ENCODE assay signal across 12 mouse cellular contexts in the genomic region with DNA sequence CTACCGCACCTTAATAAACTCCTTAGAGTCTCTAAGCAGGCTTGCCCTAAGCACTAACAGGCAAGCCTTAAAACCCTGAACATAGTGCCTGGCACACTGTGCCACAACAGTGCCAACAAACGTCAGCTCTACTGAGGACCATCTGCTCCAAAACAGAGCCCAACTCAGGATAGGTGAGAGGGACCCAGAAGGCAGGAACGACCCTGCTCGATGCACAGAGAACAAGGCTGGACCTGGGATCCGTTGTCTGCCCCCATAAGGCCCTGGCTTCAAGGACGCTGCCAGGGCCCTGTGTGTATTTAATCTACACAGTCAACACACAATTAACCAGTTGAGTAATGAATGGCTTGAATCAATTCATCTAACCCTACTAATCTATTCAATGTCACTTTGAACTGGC.
DNase-seq lines count a peak whose midpoint lies in the region; ATAC-seq lines count a peak whose summit lies in the region.
"Had no signal": no experiment of that assay in that cellular context is flagged by ENCODE, and none has a peak within 500 bp of the region (broad histone marks: within the 10 kb centered on the region; RNA-seq: fewer than 3 reads in every experiment).

No protein-coding gene starts in this region.

- peaks cover 88% of the 10 kb centered on the region for H3K4me1 ChIP-seq in forebrain, embryonic 10.5 days
- H3K4me1 ChIP-seq in hindbrain, embryonic 16.5 days (ENCODE audit: control insufficient read depth, insufficient read depth, low read depth, low read length), result peaks cover 70% of the 10 kb centered on the region

- peak overlapping the region; percentile 68 for H3K4me2 ChIP-seq in hindbrain, embryonic 16.5 days (ENCODE audit: low read length)

- no peaks in the 10 kb centered on the region for H3K9me3 ChIP-seq in forebrain, embryonic 10.5 days
- no peaks in the 10 kb centered on the region for H3K9me3 ChIP-seq in hindbrain, embryonic 16.5 days (ENCODE audit: control insufficient read depth, low read length)

- peak; percentile 61 for DNase-seq in left cerebral cortex, postnatal 4 days
- DNase-seq in left cerebral cortex, postnatal 36 days (ENCODE audit: low spot score in 2 of 2), result no peak
- no peak for DNase-seq in forebrain, embryonic 10.5 days (ENCODE audit: extremely low spot score, low spot score)
- no peak for DNase-seq in frontal cortex, adult 2 months (ENCODE audit: extremely low spot score in 1 of 2, low spot score in 1 of 2)
- DNase-seq in natural killer cell, adult 2 months (ENCODE audit: low spot score in 2 of 2), result no peak
- no peak for DNase-seq in yolk sac, embryonic 10.5 days (ENCODE audit: low spot score)
- no peak for DNase-seq in gastrocnemius, postnatal 14 days
- DNase-seq: adrenal gland, postnatal 36 days; embryo, embryonic 11 days had no signal

- peak overlapping the region; percentile 90 for H3K27ac ChIP-seq in forebrain, embryonic 10.5 days
- peak overlapping the region; percentile 92 for H3K27ac ChIP-seq in hindbrain, embryonic 16.5 days (ENCODE audit: low read depth, low read length)
- H3K27ac ChIP-seq: liver, embryonic 14.5 days had no signal

- H3K9ac ChIP-seq in hindbrain, embryonic 16.5 days (ENCODE audit: low read depth, low read length), result peak overlapping the region; percentile 61
- H3K9ac ChIP-seq: liver, embryonic 14.5 days had no signal

- 38% methylated on average over 6 of the region's 6 CpGs for WGBS in forebrain, embryonic 10.5 days
- 17% methylated on average over 6 of the region's 6 CpGs for WGBS in hindbrain, embryonic 16.5 days

- no peaks in the 10 kb centered on the region for H3K27me3 ChIP-seq in forebrain, embryonic 10.5 days (ENCODE audit: poor library complexity, severe bottlenecking)
- no peaks in the 10 kb centered on the region for H3K27me3 ChIP-seq in hindbrain, embryonic 16.5 days (replicated peaks; ENCODE audit: control insufficient read depth, insufficient read depth, low read length)

- H3K4me3 ChIP-seq in forebrain, embryonic 10.5 days, result peak overlapping the region; percentile 50; the same call in 1 of the 2 replicates
- no peak overlapping the region for H3K4me3 ChIP-seq in hindbrain, embryonic 16.5 days (ENCODE audit: low read length)

- no peaks in the 10 kb centered on the region for H3K36me3 ChIP-seq in forebrain, embryonic 10.5 days (replicated peaks)
- H3K36me3 ChIP-seq in hindbrain, embryonic 16.5 days (ENCODE audit: control insufficient read depth, insufficient read depth, low read length), result no peaks in the 10 kb centered on the region

- intact Hi-C loops in left cerebral cortex, postnatal 4 days (cut with DNase I), result no loop called here
- intact Hi-C loops in left cerebral cortex, postnatal 36 days (cut with DNase I), result loop anchor here (5.0 kb wide), 1 partner anchor 83 kb away; no protein-coding TSS in a partner anchor
- intact Hi-C loops in gastrocnemius, postnatal 14 days (cut with DNase I; ENCODE audit: low total_unique reads), result loop anchor here (5.0 kb wide), 1 partner anchor 83 kb away; no protein-coding TSS in a partner anchor

- 0 out of 2 replicates have a peak, but pooled peaks have one; percentile 9 for ATAC-seq in hindbrain, embryonic 16.5 days
- ATAC-seq: CD4-positive, CD25-positive, alpha-beta regulatory T cell, adult 4 months had no signal
